Mouse (Mus musculus): ENCODE measurements around the gene Smpd4. TPM values are rescaled to one million over a fixed set of nuclear protein-coding genes. Genes with fewer than 3 reads are reported as not detected.

Gene Smpd4
- total RNA-seq, 2 experiments from 2014 or later = 49.2 to 59.7 TPM

DNA sequence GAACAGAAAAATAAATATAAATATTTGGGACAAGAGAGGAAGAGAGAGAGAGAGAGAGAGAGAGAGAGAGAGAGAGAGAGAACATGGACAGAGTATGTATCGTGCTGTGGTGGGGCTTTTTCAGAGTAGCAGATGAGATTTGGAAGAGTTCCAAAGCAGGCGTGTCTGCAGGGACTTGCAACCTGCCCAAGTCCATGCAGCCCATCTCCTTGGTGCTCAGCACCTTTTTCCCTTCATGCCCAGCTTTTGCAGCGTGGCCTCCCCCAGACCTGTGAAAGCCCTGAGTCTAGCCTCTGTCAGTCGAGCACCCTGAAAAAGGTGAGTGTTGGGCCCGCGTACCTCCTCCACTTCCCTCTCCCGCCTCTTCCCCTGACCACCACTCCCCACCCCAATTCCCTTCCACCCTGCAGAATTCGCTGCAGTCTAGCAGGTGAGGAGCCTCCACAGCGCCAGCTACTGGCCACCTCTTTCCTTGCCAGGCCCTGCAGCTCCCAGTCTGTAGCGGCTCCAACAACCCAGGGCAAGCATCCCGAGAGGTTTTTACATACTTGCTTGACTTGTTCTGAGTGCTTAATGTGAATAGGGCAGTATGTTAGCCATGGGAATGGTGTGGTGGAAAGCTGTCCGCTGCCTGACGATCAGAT, 1.1 kb upstream of the Smpd4 start:
- TF ChIP-seq CTCF (conservative IDR thresholded peaks at IDR 0.05) = peak; percentile 83
- Histone ChIP-seq H3K27ac (no peak overlapping the region), H3K4me3 (no peak overlapping the region)
- DNase-seq (ENCODE audit: low spot score in 2 of 2) = peak in 1 of 2 experiments; percentile 52

- Histone ChIP-seq H3K27ac (no peak overlapping the region), H3K4me3 (no peak overlapping the region)
- DNase-seq (ENCODE audit: low spot score in 2 of 2) = no peak
- no peak for TF ChIP-seq CTCF (conservative IDR thresholded peaks at IDR 0.05)
Observed at GRCm38 (mm10) chr16:17621936-17622335, 2.8 kb downstream of the Smpd4 start.

DNA sequence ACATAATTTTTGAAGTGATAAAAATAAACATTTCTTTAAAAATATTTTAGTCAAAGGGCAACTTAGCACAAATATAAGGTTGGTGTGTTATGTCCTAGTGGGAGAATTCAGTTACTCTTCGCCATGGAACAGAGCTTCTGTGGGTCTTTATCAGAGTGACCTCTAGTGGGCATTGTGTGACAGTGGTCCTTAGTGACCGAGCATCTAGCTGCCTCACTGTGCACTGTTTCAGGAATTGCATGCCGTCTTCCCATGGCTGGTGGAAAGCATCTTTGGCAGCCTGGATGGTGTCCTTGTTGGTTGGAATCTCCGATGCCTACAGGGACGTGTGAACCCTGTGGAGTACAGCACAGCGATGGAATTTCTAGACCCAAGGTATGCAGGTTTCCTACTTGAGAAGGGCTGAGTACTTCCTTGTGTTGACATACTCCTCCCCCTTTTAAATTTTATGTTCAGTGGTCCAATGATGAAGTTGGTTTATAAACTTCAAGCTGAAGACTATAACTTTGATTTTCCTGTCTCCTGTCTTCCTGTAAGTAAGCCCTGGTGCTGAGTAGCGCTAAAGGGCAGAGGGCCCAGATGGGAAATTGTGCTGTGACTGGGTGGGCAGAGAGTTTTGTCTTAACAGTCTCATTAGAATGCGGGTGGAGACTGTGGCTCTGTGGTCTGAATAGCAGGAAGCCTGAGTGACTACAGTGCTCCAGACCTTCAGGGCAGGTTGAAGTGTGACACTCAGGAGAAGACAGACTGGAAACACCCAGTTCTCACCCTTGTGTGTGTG, 6.5 kb downstream of the Smpd4 start:
- no peak for DNase-seq (ENCODE audit: low spot score in 2 of 2)

GRCm38 (mm10) chr16:17626269-17626555, 7.1 kb downstream of the Smpd4 start:
- no peak for DNase-seq (ENCODE audit: low spot score in 2 of 2)
- TF ChIP-seq CTCF (conservative IDR thresholded peaks at IDR 0.05) = no peak
- Histone ChIP-seq H3K27ac (no peak overlapping the region), H3K4me3 (no peak overlapping the region)

More for the DNA sequence above, 6.5 kb downstream of the Smpd4 start:
- peak; percentile 78 for TF ChIP-seq CTCF (conservative IDR thresholded peaks at IDR 0.05)
- no peak overlapping the region for H3K27ac ChIP-seq
- no peak overlapping the region for H3K4me3 ChIP-seq

DNA sequence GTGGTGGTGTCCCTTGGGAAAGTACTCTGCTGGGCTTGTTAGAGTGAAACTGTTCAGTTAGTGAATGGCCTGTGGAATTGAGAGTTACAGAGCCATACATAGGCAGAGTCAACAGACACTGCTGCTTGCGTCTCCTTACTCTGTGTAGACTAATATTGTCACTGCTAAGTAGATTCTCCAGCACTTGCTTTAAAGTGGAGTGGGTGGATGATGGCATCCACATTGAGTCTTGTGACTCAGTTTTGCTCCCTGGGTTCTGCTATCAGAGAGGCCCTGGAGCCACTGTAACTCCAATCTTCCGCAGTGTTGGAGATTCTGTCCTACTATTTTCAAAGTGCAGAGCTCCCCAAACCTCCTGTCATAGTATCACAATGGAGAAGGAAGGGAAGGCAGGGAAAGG, 13.4 kb downstream of the Smpd4 start:
- Histone ChIP-seq H3K4me3 (no peak overlapping the region), H3K27ac (no peak overlapping the region)
- TF ChIP-seq CTCF (conservative IDR thresholded peaks at IDR 0.05) = no peak
- DNase-seq (ENCODE audit: low spot score in 2 of 2) = no peak

- no peak overlapping the region for H3K4me3 ChIP-seq
- no peak for DNase-seq (ENCODE audit: low spot score in 2 of 2)
- peak; percentile 74 for TF ChIP-seq CTCF (conservative IDR thresholded peaks at IDR 0.05)
- no peak overlapping the region for H3K27ac ChIP-seq
Observed at GRCm38 (mm10) chr16:17633481-17634181, 14.5 kb downstream of the Smpd4 start.

DNA sequence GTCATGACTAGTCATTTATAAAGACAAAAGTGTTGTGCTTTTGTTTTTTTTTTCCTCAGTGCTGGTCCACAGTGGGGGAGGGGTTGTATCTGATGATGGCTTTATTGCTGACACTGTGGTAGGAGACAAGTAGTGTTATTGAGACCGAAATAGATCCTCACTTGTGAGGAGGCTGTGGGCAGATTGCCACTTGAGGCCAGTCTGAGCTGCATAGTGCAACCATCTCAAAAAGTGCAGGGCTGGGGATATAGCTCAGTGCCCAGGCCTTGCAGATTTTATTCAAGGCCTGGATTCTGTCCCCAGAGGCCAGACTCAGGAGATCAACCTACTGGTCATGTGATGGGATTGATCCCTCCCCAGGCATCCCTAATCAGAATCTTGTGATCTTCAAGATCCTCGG, 17.8 kb downstream of the Smpd4 start:
- no peak for DNase-seq (ENCODE audit: low spot score in 2 of 2)
- Histone ChIP-seq H3K4me3 (no peak overlapping the region), H3K27ac (no peak overlapping the region; the same call in 1 of the 2 replicates)
- no peak for TF ChIP-seq CTCF (conservative IDR thresholded peaks at IDR 0.05)

DNA sequence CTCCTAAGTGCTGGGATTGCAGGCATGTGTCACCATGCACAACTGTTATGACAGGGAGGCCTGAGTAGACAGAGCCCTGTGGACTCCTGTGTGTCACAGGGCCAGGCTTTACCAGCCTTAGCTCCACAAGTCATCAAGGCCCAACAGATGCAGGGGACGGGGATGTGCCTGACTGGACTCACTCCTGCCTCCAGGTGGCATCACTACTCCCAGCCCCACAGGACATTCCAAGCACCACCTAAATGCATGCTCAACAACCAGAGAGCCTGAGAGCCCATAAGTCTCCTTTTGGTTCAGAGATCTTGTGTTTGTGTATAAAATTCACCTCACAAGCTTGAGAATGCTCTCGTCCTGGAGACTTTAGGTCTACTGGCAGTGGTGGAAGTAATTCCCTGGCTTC, 18.5 kb downstream of the Smpd4 start:
- DNase-seq (ENCODE audit: low spot score in 2 of 2) = no peak
- Histone ChIP-seq H3K27ac (no peak overlapping the region; the same call in 1 of the 2 replicates), H3K4me3 (no peak overlapping the region)
- peak; percentile 46 for TF ChIP-seq CTCF (conservative IDR thresholded peaks at IDR 0.05)

- Histone ChIP-seq H3K4me3 (no peak overlapping the region), H3K27ac (no peak overlapping the region)
- no peak for DNase-seq (ENCODE audit: low spot score in 2 of 2)
- no peak for TF ChIP-seq CTCF (conservative IDR thresholded peaks at IDR 0.05)
Observed at GRCm38 (mm10) chr16:17638036-17638628, 19.0 kb downstream of the Smpd4 start.

GRCm38 (mm10) chr16:17639081-17639480, 19.9 kb downstream of the Smpd4 start:
- Histone ChIP-seq H3K27ac (no peak overlapping the region), H3K4me3 (no peak overlapping the region)
- no peak; the same call in 1 of the 2 replicates for TF ChIP-seq CTCF (conservative IDR thresholded peaks at IDR 0.05)
- DNase-seq (ENCODE audit: low spot score in 2 of 2) = no peak

GRCm38 (mm10) chr16:17639951-17640350, 20.8 kb downstream of the Smpd4 start:
- no peak for TF ChIP-seq CTCF (conservative IDR thresholded peaks at IDR 0.05)
- Histone ChIP-seq H3K27ac (no peak overlapping the region), H3K4me3 (no peak overlapping the region)
- DNase-seq (ENCODE audit: low spot score in 2 of 2) = no peak

GRCm38 (mm10) chr16:17640706-17641105, 21.6 kb downstream of the Smpd4 start:
- no peak for TF ChIP-seq CTCF (conservative IDR thresholded peaks at IDR 0.05)
- H3K27ac ChIP-seq = no peak overlapping the region
- H3K4me3 ChIP-seq = no peak overlapping the region
- no peak for DNase-seq (ENCODE audit: low spot score in 2 of 2)

- Histone ChIP-seq H3K27ac (peak overlapping the region; percentile 69; the same call in 1 of the 2 replicates), H3K4me3 (no peak overlapping the region)
- no peak for TF ChIP-seq CTCF (conservative IDR thresholded peaks at IDR 0.05)
- no peak for DNase-seq (ENCODE audit: low spot score in 2 of 2)
Observed at GRCm38 (mm10) chr16:17641301-17641700, 22.1 kb downstream of the Smpd4 start.

Data from layer of hippocampus, adult 2 months (tissue).